Mouse (Mus musculus) liver, embryonic 13.5 days (tissue): ENCODE measurements around the gene Ybx2. TPM values are rescaled to one million over a fixed set of nuclear protein-coding genes. Genes with fewer than 3 reads are reported as not detected.
"Not testable (repeated sequence)": the region's sequence is repeated elsewhere in the genome, so short reads cannot be mapped to it uniquely, and the experiment has no call there.

Experiments
- ATAC-seq: fragments of 200-750 bp; cut with Nextera tagmentation; 2 replicates; pipeline ENCODE4 v1.8.0; 2017; ENCODE audit warnings: low read depth, mild to moderate bottlenecking, moderate number of reproducible peaks, moderate library complexity
- DNase-seq: peaks from one replicate; pipeline ENCODE4 v3.0.0; 2022
- H3K27ac ChIP-seq: fragments of 300-500 bp; sonication (generic); 2 replicates; pipeline ENCODE4 v1.5.1; 2015; ENCODE audit warnings: moderate library complexity, mild to moderate bottlenecking, inconsistent platforms
- H3K27me3 ChIP-seq: fragments of 300-500 bp; sonication (generic); 2 replicates; pipeline ENCODE4 v1.6.1; 2015; ENCODE audit warnings: mild to moderate bottlenecking, inconsistent platforms
- H3K36me3 ChIP-seq: fragments of 300-500 bp; sonication (generic); 2 replicates; pipeline ENCODE4 v1.6.1; 2015; ENCODE audit warnings: mild to moderate bottlenecking, inconsistent platforms
- H3K4me1 ChIP-seq: fragments of 300-500 bp; sonication (generic); replicated peaks from 2 replicates; pipeline ENCODE4 v1.6.1; 2015; ENCODE audit warnings: inconsistent platforms
- H3K4me2 ChIP-seq: fragments of 300-500 bp; sonication (generic); 2 replicates; pipeline ENCODE4 v1.6.1; 2015; ENCODE audit warnings: inconsistent platforms, mild to moderate bottlenecking, moderate library complexity
- H3K4me3 ChIP-seq: fragments of 300-500 bp; sonication (generic); replicated peaks from 2 replicates; pipeline ENCODE4 v1.5.1; 2015; ENCODE audit warnings: mild to moderate bottlenecking, inconsistent platforms
- H3K9ac ChIP-seq: fragments of 300-500 bp; sonication (generic); 2 replicates; pipeline ENCODE4 v1.6.1; 2015; ENCODE audit warnings: mild to moderate bottlenecking, inconsistent platforms
- H3K9me3 ChIP-seq: fragments of 300-500 bp; sonication (generic); replicated peaks from 2 replicates; pipeline ENCODE4 v1.6.1; 2016; ENCODE audit warnings: inconsistent platforms
- WGBS: fragments of 180-500 bp; shearing (Covaris S2); methylation state at CpG from one replicate; pipeline ENCODE4 v1.1.7; 2015; ENCODE audit not compliant: insufficient replicate concordance; 5-methylcytosine and 5-hydroxymethylcytosine counted together
- polyA plus RNA-seq: library from polyadenylated mRNA; unstranded; fragments of >200 nt; fragmentation: Nextera tagmentation; extraction: Ambion mirVana; gene quantifications from 2 replicates; pipeline ENCODE4 v1.2.1, GENCODE M21; 2015

The Ybx2 gene
- polyA plus RNA-seq, 1 experiment from 2014 or later = 0.30 TPM

DNA sequence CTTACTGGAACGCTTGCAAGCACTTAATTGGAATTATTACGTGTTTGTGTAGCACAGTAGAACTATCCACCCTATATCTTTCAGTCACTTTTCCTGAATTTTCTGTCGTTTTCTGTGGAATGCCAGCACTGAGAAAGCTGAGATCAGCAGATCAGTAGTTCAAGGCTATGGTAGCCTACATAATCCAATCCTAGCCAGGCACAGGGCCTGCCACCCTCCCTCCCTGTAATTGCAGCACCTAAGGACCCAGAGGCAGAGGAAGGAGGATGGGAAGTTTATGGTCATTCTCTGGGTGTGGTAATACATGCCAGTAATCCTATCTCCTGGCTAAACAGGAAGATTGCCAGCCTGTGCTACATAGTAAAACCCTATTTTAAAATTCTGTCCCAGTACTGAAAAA is 12.8 kb upstream of the Ybx2 start:
- H3K9me3 ChIP-seq = no peaks in the 10 kb centered on the region
- H3K27ac ChIP-seq = peak overlapping the region; percentile 99
- WGBS = 60% methylated on average over 3 of the region's 3 CpGs
- peaks cover 42% of the 10 kb centered on the region for H3K4me1 ChIP-seq
- peaks cover 17% of the 10 kb centered on the region for H3K36me3 ChIP-seq
- H3K4me2 ChIP-seq = peak overlapping the region; percentile 84
- H3K27me3 ChIP-seq = no peaks in the 10 kb centered on the region
- ATAC-seq = no peak
- no peak for DNase-seq
- peak overlapping the region; percentile 78 for H3K9ac ChIP-seq
- H3K4me3 ChIP-seq = peak overlapping the region; percentile 91

GRCm38 (mm10) chr11:69927501-69927900 is 8.1 kb upstream of the Ybx2 start:
- ATAC-seq (no peak), DNase-seq (no peak)
- H3K4me3 ChIP-seq = no peak overlapping the region
- no peak overlapping the region for H3K27ac ChIP-seq
- H3K36me3 ChIP-seq = no peaks in the 10 kb centered on the region
- H3K4me2 ChIP-seq = no peak overlapping the region
- WGBS = 87% methylated on average over 2 of the region's 2 CpGs
- H3K9me3 ChIP-seq = no peaks in the 10 kb centered on the region
- H3K9ac ChIP-seq = no peak overlapping the region
- no peaks in the 10 kb centered on the region for H3K27me3 ChIP-seq
- H3K4me1 ChIP-seq = peaks cover 21% of the 10 kb centered on the region

DNA sequence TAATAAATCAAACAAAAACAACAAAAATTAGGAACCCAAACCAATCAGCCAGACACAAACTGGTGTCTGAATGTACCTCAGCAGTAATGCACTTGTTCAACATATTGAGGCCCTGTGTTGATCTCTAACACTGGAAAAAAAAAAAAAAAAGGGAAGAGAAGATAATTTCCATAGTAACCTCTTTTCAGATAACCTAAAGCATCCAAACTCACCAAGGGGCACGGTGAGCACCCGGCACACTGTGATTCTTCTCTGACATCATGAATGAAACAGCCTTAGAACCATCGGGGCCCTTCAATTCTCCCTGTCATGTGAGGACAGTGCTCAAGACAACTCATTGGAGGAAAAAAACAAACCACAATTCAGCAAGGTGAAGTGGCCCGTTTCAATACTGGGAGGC is 5.9 kb upstream of the Ybx2 start:
- H3K9me3 ChIP-seq = no peaks in the 10 kb centered on the region
- 34% methylated on average over 4 of the region's 4 CpGs for WGBS
- no peak overlapping the region for H3K4me2 ChIP-seq
- H3K36me3 ChIP-seq = no peaks in the 10 kb centered on the region
- ATAC-seq = no peak
- H3K27me3 ChIP-seq = peaks cover 8% of the 10 kb centered on the region
- H3K4me3 ChIP-seq = no peak overlapping the region
- H3K9ac ChIP-seq = no peak overlapping the region
- H3K4me1 ChIP-seq = peaks cover 8% of the 10 kb centered on the region
- DNase-seq = no peak
- H3K27ac ChIP-seq = no peak overlapping the region

DNA sequence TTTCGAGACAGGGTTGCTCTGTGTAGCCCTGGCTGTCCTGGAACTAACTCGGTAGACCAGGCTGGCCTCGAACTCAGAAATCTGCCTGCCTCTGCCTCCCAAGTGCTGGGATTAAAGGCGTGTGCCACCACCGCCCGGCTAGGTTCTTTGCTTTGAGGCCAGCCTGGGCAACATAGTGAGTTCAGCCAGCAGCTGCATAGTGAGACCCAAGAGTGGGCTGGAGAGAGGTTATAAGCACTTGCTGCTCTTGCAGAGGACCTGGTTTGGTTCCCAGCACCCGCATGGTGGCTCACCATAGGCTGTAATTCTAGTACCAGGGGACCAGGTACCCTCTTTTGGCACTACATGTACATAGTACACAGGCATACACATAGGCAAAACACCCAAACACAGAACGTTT is 5.4 kb upstream of the Ybx2 start:
- H3K9ac ChIP-seq, H3K9me3 ChIP-seq, ATAC-seq, H3K4me2 ChIP-seq, H3K27ac ChIP-seq, H3K4me3 ChIP-seq, DNase-seq, H3K36me3 ChIP-seq: not testable (repeated sequence)
- peaks cover 13% of the 10 kb centered on the region for H3K4me1 ChIP-seq
- peaks cover 13% of the 10 kb centered on the region for H3K27me3 ChIP-seq
- WGBS = 75% methylated on average over 8 of the region's 8 CpGs

DNA sequence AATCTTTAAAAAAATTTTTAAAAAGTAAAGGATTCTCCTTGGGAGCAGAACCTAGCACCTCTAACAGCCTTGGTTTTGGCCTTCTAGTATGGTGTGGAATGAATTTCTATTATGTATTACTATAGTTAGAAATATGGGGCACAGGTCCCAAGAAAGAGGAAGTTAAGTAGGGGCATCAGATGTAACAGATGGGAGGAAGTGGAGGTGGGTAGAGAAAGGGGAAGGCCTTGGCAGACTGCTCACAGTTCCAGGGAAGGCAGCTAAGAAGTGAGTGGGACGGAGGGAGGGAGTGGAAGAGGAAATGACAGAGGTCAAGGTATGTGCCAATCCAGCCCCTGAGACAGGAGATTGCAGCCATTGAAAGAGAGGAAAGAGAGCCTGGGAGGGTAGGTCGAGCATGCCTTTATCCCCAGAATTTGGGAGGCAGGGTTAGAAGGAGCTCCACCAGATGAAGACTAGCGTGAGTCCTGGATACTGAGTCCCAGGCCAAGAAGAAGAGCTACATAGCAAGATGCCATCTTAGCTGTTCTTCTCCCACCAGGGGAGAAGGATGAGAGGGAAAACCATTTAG is 4.5 kb upstream of the Ybx2 start:
- ATAC-seq (no peak), DNase-seq (no peak)
- no peaks in the 10 kb centered on the region for H3K9me3 ChIP-seq
- peaks cover 22% of the 10 kb centered on the region for H3K4me1 ChIP-seq
- no peak overlapping the region for H3K9ac ChIP-seq
- H3K4me3 ChIP-seq = no peak overlapping the region
- H3K36me3 ChIP-seq = no peaks in the 10 kb centered on the region
- 36% methylated on average over 3 of the region's 3 CpGs for WGBS
- H3K27ac ChIP-seq = peak overlapping the region; percentile 15; the same call in 1 of the 2 replicates
- 0 out of 2 replicates have a peak overlapping the region, but pooled peaks have one; percentile 21 for H3K4me2 ChIP-seq
- peaks cover 22% of the 10 kb centered on the region for H3K27me3 ChIP-seq

- peak overlapping the region; percentile 41 for H3K27ac ChIP-seq
- 48% methylated on average over 8 of the region's 8 CpGs for WGBS
- no peak for ATAC-seq
- no peak overlapping the region for H3K4me2 ChIP-seq
- peaks cover 29% of the 10 kb centered on the region for H3K27me3 ChIP-seq
- DNase-seq = no peak
- no peak overlapping the region for H3K4me3 ChIP-seq
- H3K36me3 ChIP-seq = no peaks in the 10 kb centered on the region
- no peak overlapping the region for H3K9ac ChIP-seq
- peaks cover 29% of the 10 kb centered on the region for H3K4me1 ChIP-seq
- H3K9me3 ChIP-seq = no peaks in the 10 kb centered on the region
Measured at GRCm38 (mm10) chr11:69931769-69932168, 3.8 kb upstream of the Ybx2 start.

GRCm38 (mm10) chr11:69932254-69932653 is 3.3 kb upstream of the Ybx2 start:
- Histone ChIP-seq H3K9me3 (no peaks in the 10 kb centered on the region), H3K27me3 (peaks cover 34% of the 10 kb centered on the region), H3K36me3 (no peaks in the 10 kb centered on the region), H3K9ac (no peak overlapping the region), H3K4me2 (no peak overlapping the region), H3K4me3 (no peak overlapping the region), H3K4me1 (peaks cover 34% of the 10 kb centered on the region), H3K27ac (no peak overlapping the region)
- no peak for ATAC-seq
- 48% methylated on average over 3 of the region's 3 CpGs for WGBS
- no peak for DNase-seq

- no peak overlapping the region for H3K4me2 ChIP-seq
- H3K36me3 ChIP-seq = no peaks in the 10 kb centered on the region
- WGBS = 56% methylated on average over 4 of the region's 4 CpGs
- no peak for DNase-seq
- peaks cover 42% of the 10 kb centered on the region for H3K27me3 ChIP-seq
- no peak for ATAC-seq
- H3K4me1 ChIP-seq = peaks cover 35% of the 10 kb centered on the region
- H3K9ac ChIP-seq = no peak overlapping the region
- no peaks in the 10 kb centered on the region for H3K9me3 ChIP-seq
- H3K27ac ChIP-seq = no peak overlapping the region
- H3K4me3 ChIP-seq = no peak overlapping the region
Measured at GRCm38 (mm10) chr11:69933066-69933465, 2.5 kb upstream of the Ybx2 start.

DNA sequence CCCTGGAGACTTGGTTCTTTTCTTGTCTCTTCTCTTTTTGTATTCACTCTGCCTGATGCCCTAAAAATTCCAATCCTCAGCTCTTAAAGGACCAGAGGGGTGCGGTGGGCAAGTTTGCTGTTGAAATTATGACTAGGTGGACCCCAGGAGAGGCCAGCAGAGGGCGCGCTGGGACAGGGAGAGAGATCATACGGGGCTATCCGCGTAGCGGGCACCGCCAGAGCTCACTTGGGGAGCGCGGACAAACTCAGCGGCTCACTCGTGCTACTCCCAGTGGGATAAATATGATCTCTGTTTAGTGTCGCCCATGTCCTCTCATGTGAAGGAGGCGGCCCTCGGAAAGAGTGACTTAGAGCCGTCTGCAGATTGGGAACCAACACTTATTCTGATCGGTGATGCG is 1.4 kb upstream of the Ybx2 start:
- 2% methylated on average over 18 of the region's 18 CpGs for whole genome bisulfite sequencing
- Histone ChIP-seq H3K4me3 (peak overlapping the region; percentile 62), H3K27ac (no peak overlapping the region), H3K4me1 (peaks cover 37% of the 10 kb centered on the region), H3K4me2 (peak overlapping the region; percentile 88), H3K9ac (peak overlapping the region; percentile 49; the same call in 1 of the 2 replicates), H3K36me3 (no peaks in the 10 kb centered on the region), H3K9me3 (no peaks in the 10 kb centered on the region), H3K27me3 (peaks cover 53% of the 10 kb centered on the region)
- peak; percentile 86 for DNase-seq
- peak; percentile 53 for ATAC-seq

- H3K9me3 ChIP-seq = no peaks in the 10 kb centered on the region
- no peak for ATAC-seq
- peak overlapping the region; percentile 88 for H3K4me2 ChIP-seq
- peak overlapping the region; percentile 66 for H3K9ac ChIP-seq
- peaks cover 58% of the 10 kb centered on the region for H3K27me3 ChIP-seq
- 19% methylated on average over 6 of the region's 6 CpGs for WGBS
- peak overlapping the region; percentile 62 for H3K4me3 ChIP-seq
- H3K4me1 ChIP-seq = peaks cover 37% of the 10 kb centered on the region
- DNase-seq = no peak
- H3K36me3 ChIP-seq = no peaks in the 10 kb centered on the region
- H3K27ac ChIP-seq = no peak overlapping the region
Measured at GRCm38 (mm10) chr11:69934681-69935080, 915 bp upstream of the Ybx2 start.

GRCm38 (mm10) chr11:69936156-69936555 is 560 bp downstream of the Ybx2 start:
- H3K27ac ChIP-seq = no peak overlapping the region
- H3K36me3 ChIP-seq = no peaks in the 10 kb centered on the region
- H3K9me3 ChIP-seq = no peaks in the 10 kb centered on the region
- H3K4me1 ChIP-seq = peaks cover 35% of the 10 kb centered on the region
- peak overlapping the region; percentile 62 for H3K4me3 ChIP-seq
- peak overlapping the region; percentile 88 for H3K4me2 ChIP-seq
- DNase-seq (no peak), ATAC-seq (no peak)
- peaks cover 70% of the 10 kb centered on the region for H3K27me3 ChIP-seq
- WGBS = 5% methylated on average over 30 of the region's 30 CpGs
- H3K9ac ChIP-seq = peak overlapping the region; percentile 66

- H3K4me2 ChIP-seq = peak overlapping the region; percentile 88; the same call in 1 of the 2 replicates
- H3K4me1 ChIP-seq = peaks cover 35% of the 10 kb centered on the region
- no peak for ATAC-seq
- no peak overlapping the region for H3K9ac ChIP-seq
- H3K27ac ChIP-seq = no peak overlapping the region
- H3K4me3 ChIP-seq = no peak overlapping the region
- peaks cover under 1% of the 10 kb centered on the region; the same call in 1 of the 2 replicates for H3K36me3 ChIP-seq
- peaks cover 75% of the 10 kb centered on the region for H3K27me3 ChIP-seq
- H3K9me3 ChIP-seq = no peaks in the 10 kb centered on the region
- DNase-seq = no peak
- 45% methylated on average over 9 of the region's 9 CpGs for WGBS
Measured at GRCm38 (mm10) chr11:69936714-69937347, 1.2 kb downstream of the Ybx2 start.
